Mouse (Mus musculus) olfactory bulb, adult 2 months (tissue): ENCODE results near the gene Gadd45a.

Source experiments
- CTCF ChIP-seq: fragments of 200-500 bp; IDR thresholded peaks from 2 replicates; pipeline ENCODE4 v1.5.1; 2012; ENCODE audit warnings: low read depth, mild to moderate bottlenecking, low read length, moderate library complexity; ENCODE audit not compliant: insufficient read depth
- POLR2A ChIP-seq: fragments of 200-500 bp; IDR thresholded peaks from 2 replicates; pipeline ENCODE4 v1.6.1; 2012; ENCODE audit warnings: mild to moderate bottlenecking, low read depth, low read length, moderate library complexity; ENCODE audit not compliant: insufficient read depth

- TF ChIP-seq POLR2A, result no peak
- TF ChIP-seq CTCF, result no peak
Observed at GRCm38 (mm10) chr6:67040904-67041410, 3.7 kb upstream of the Gadd45a start.
